Mouse (Mus musculus): Measurements from ENCODE around the gene Wdr63.

- TF ChIP-seq CTCF (IDR thresholded peaks at IDR 0.05; ENCODE audit: low read depth) (no peak), EP300 (IDR thresholded peaks at IDR 0.05; ENCODE audit: low read depth) (no peak)
Observed at GRCm38 (mm10) chr3:146151328-146151727, 43.4 kb upstream of the Wdr63 start.
